25 mouse cellular contexts compared by ENCODE assay signal in the genomic region with DNA sequence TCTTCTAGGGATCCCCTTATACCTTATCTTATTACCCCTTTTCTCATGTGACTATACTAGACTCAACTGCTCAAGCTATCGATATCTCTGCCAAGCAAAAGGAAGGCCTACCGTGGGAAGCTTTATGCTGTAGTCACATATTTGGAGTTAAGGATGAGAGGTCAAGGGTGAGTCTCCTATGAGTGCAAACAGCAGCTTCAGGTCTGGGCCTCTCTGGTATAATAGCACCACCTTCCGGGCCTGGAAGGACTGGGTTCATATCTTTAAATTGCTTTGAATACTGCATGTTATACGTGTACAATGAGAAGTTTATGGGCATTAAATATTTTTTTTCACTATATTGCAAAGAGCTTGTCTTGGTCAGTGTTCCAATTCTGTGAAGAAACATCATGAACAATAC.
DNase-seq lines count a peak whose midpoint lies in the region; ATAC-seq and TF ChIP-seq lines count a peak whose summit lies in the region.
"Had no signal": no experiment of that assay in that cellular context is flagged by ENCODE, and none has a peak within 500 bp of the region (broad histone marks: within the 10 kb centered on the region; RNA-seq: fewer than 3 reads in every experiment).

No protein-coding gene starts in this region.

- ATAC-seq in kidney, postnatal 0 days (replicated peaks; ENCODE audit: low FRiP score, low read depth): no peak
- no peak for ATAC-seq in lung, postnatal 0 days
- ATAC-seq: activated CD4-positive, CD25-positive, alpha-beta regulatory T cell, adult 4 months; CD4-positive, CD25-positive, alpha-beta regulatory T cell, adult 4 months; forebrain, embryonic 13.5 days; forebrain, embryonic 16.5 days had no signal

- no peak for DNase-seq in heart, adult 2 months
- DNase-seq in heart, postnatal 14 days: no peak
- no peak for DNase-seq in kidney, postnatal 0 days (ENCODE audit: low spot score)
- no peak for DNase-seq in kidney, adult 18-20 months
- DNase-seq in lung, postnatal 0 days (ENCODE audit: low spot score): no peak
- no peak for DNase-seq in lung, adult 18-20 months
- no peak for DNase-seq in CH12.LX (ENCODE audit: extremely low read depth)
- DNase-seq in adrenal gland, postnatal 36 days: no peak
- DNase-seq: adrenal gland, adult 8-10 months; adrenal gland, postnatal 25 days; cerebellum, adult 18-20 months; cerebellum, adult 9-10 months; cerebellum, postnatal 14 days; gastrocnemius, postnatal 10 days; gastrocnemius, postnatal 36 days; heart, postnatal 10 days had no signal

- peaks cover 3% of the 10 kb centered on the region; the same call in 1 of the 2 replicates for H3K36me3 ChIP-seq in heart, adult 2 months (ENCODE audit: control insufficient read depth, insufficient read depth, low read length)
- no peaks in the 10 kb centered on the region for H3K36me3 ChIP-seq in kidney, postnatal 0 days (ENCODE audit: insufficient read depth, low read length)
- H3K36me3 ChIP-seq in lung, postnatal 0 days (ENCODE audit: insufficient read depth, low read length): no peaks in the 10 kb centered on the region
- H3K36me3 ChIP-seq in CH12.LX (replicated peaks in 1 of 2; ENCODE audit: control insufficient read depth in 1 of 2, insufficient read depth in 1 of 2, low read length in 1 of 2): no peaks in the 10 kb centered on the region
- H3K36me3 ChIP-seq: forebrain, embryonic 10.5 days; heart, embryonic 12.5 days; heart, embryonic 15.5 days; hindbrain, embryonic 12.5 days; hindbrain, embryonic 15.5 days had no signal

- H3K4me3 ChIP-seq in heart, adult 2 months: no peak overlapping the region
- H3K4me3 ChIP-seq in kidney, postnatal 0 days (replicated peaks; ENCODE audit: low read depth, low read length): no peak overlapping the region
- H3K4me3 ChIP-seq in lung, postnatal 0 days (ENCODE audit: low read depth, low read length): no peak overlapping the region
- no peak overlapping the region for H3K4me3 ChIP-seq in CH12.LX (replicated peaks in 1 of 3; ENCODE audit: low read depth in 2 of 3, low read length in 2 of 3, poor library complexity in 1 of 3)
- H3K4me3 ChIP-seq: forebrain, embryonic 10.5 days; forebrain, embryonic 13.5 days; heart, embryonic 12.5 days; heart, embryonic 15.5 days; hindbrain, embryonic 12.5 days; hindbrain, embryonic 15.5 days had no signal

- H3K4me2 ChIP-seq in kidney, postnatal 0 days (ENCODE audit: low read length): no peak overlapping the region
- no peak overlapping the region for H3K4me2 ChIP-seq in lung, postnatal 0 days (replicated peaks; ENCODE audit: low read depth, low read length)
- H3K4me2 ChIP-seq in CH12.LX (ENCODE audit: insufficient read depth, low read depth, poor library complexity, severe bottlenecking): no peak overlapping the region
- H3K4me2 ChIP-seq: forebrain, embryonic 13.5 days; heart, embryonic 12.5 days; heart, embryonic 15.5 days; hindbrain, embryonic 12.5 days; hindbrain, embryonic 15.5 days had no signal

- H3K27me3 ChIP-seq in heart, adult 2 months (ENCODE audit: control insufficient read depth, insufficient read depth, low read length): no peaks in the 10 kb centered on the region
- H3K27me3 ChIP-seq in kidney, postnatal 0 days (ENCODE audit: insufficient read depth, low read length): no peaks in the 10 kb centered on the region
- H3K27me3 ChIP-seq in lung, postnatal 0 days (replicated peaks; ENCODE audit: insufficient read depth, low read length): no peaks in the 10 kb centered on the region
- no peaks in the 10 kb centered on the region for H3K27me3 ChIP-seq in CH12.LX (replicated peaks)
- H3K27me3 ChIP-seq: forebrain, embryonic 13.5 days; heart, embryonic 12.5 days; heart, embryonic 15.5 days; hindbrain, embryonic 12.5 days; hindbrain, embryonic 15.5 days had no signal

- intact Hi-C loops in heart, adult 2 months (cut with DNase I): loop anchor here (2.0 to 5.0 kb wide), 2 partner anchors 16 to 275 kb away; no protein-coding TSS in a partner anchor
- intact Hi-C loops in heart, postnatal 14 days (cut with DNase I): loop anchor here (5.0 kb wide), 1 partner anchor 275 kb away; no protein-coding TSS in a partner anchor

- H3K9ac ChIP-seq in heart, adult 2 months (ENCODE audit: low read depth, low read length): no peak overlapping the region
- H3K9ac ChIP-seq in kidney, postnatal 0 days (ENCODE audit: low read depth, low read length): no peak overlapping the region
- no peak overlapping the region for H3K9ac ChIP-seq in lung, postnatal 0 days (replicated peaks; ENCODE audit: low read depth)
- no peak overlapping the region for H3K9ac ChIP-seq in CH12.LX (ENCODE audit: insufficient read depth, low read depth)
- H3K9ac ChIP-seq: forebrain, embryonic 13.5 days; heart, embryonic 12.5 days; heart, embryonic 15.5 days; hindbrain, embryonic 12.5 days; hindbrain, embryonic 15.5 days had no signal

- no peaks in the 10 kb centered on the region for H3K79me2 ChIP-seq in heart, adult 2 months (replicated peaks; ENCODE audit: control insufficient read depth, insufficient read depth, low read length)
- H3K79me2 ChIP-seq in CH12.LX (replicated peaks; ENCODE audit: control insufficient read depth, extremely low read depth, insufficient read depth, poor library complexity, severe bottlenecking): no peaks in the 10 kb centered on the region

- dilution Hi-C loops in CH12.LX (cut with MboI; ENCODE audit: extremely low pct_ligation_motif_present, extremely low pct_unique_long_range_greater_than_20kb, low sequenced_read_pairs): no loop called here

- 76% methylated on average over 4 of the region's 4 CpGs for WGBS in heart, adult 2 months
- 80% methylated on average over 4 of the region's 4 CpGs for WGBS in kidney, postnatal 0 days
- WGBS in lung, postnatal 0 days: 61% methylated on average over 4 of the region's 4 CpGs

- TF ChIP-seq RAD21 in CH12.LX (IDR thresholded peaks at IDR 0.05; ENCODE audit: low read depth, low read length): peak; percentile 45

- H3K4me1 ChIP-seq in heart, adult 2 months (ENCODE audit: control insufficient read depth, insufficient read depth, low read length): peaks cover 1% of the 10 kb centered on the region; the same call in 1 of the 2 replicates
- no peaks in the 10 kb centered on the region for H3K4me1 ChIP-seq in kidney, postnatal 0 days (replicated peaks; ENCODE audit: insufficient read depth, low read length)
- H3K4me1 ChIP-seq in lung, postnatal 0 days (ENCODE audit: insufficient read depth, low read depth, low read length): no peaks in the 10 kb centered on the region
- H3K4me1 ChIP-seq in CH12.LX (ENCODE audit: control insufficient read depth in 1 of 2, insufficient read depth in 2 of 2): peaks cover 5 to 7% of the 10 kb centered on the region in 2 experiments; a peak in 3 of 4 replicates
- H3K4me1 ChIP-seq: forebrain, embryonic 10.5 days; forebrain, embryonic 13.5 days; heart, embryonic 12.5 days; heart, embryonic 15.5 days had no signal

- no peak for TF ChIP-seq POLR2A in heart, adult 2 months (IDR thresholded peaks at IDR 0.05; ENCODE audit: insufficient read depth, low read depth, low read length)
- TF ChIP-seq POLR2A in CH12.LX (IDR thresholded peaks at IDR 0.05; ENCODE audit: low read depth, low read length): no peak

- no peaks in the 10 kb centered on the region for H3K9me3 ChIP-seq in kidney, postnatal 0 days (replicated peaks; ENCODE audit: low read length)
- H3K9me3 ChIP-seq in lung, postnatal 0 days (ENCODE audit: low read length): no peaks in the 10 kb centered on the region
- H3K9me3 ChIP-seq in CH12.LX (replicated peaks; ENCODE audit: low read length): no peaks in the 10 kb centered on the region
- H3K9me3 ChIP-seq: forebrain, embryonic 10.5 days; forebrain, embryonic 13.5 days; heart, embryonic 12.5 days; heart, embryonic 15.5 days; hindbrain, embryonic 12.5 days; hindbrain, embryonic 15.5 days had no signal

- in situ Hi-C loops in CH12.LX (cut with MboI; ENCODE audit: low pct_ligation_motif_present, low pct_unique_long_range_greater_than_20kb, low sequenced_read_pairs): loop anchor here (5.0 to 10.0 kb wide), 2 partner anchors 85 to 278 kb away; a partner anchor contains a TSS

- TF ChIP-seq EP300 in heart, adult 2 months (IDR thresholded peaks at IDR 0.05; ENCODE audit: insufficient read depth, low read depth, low read length): no peak
- no peak for TF ChIP-seq EP300 in lung, postnatal 0 days (IDR thresholded peaks at IDR 0.05)
- no peak for TF ChIP-seq EP300 in CH12.LX (IDR thresholded peaks at IDR 0.05; ENCODE audit: low read length)

- no peak overlapping the region for H3K27ac ChIP-seq in heart, adult 2 months
- H3K27ac ChIP-seq in kidney, postnatal 0 days: no peak overlapping the region
- no peak overlapping the region for H3K27ac ChIP-seq in lung, postnatal 0 days (ENCODE audit: low read length)
- no peak overlapping the region for H3K27ac ChIP-seq in CH12.LX (ENCODE audit: insufficient read depth, low read depth)
- H3K27ac ChIP-seq: forebrain, embryonic 10.5 days; forebrain, embryonic 13.5 days; heart, embryonic 15.5 days; hindbrain, embryonic 12.5 days; hindbrain, embryonic 15.5 days had no signal

- TF ChIP-seq CTCF in heart, adult 2 months (IDR thresholded peaks at IDR 0.05): peak; percentile 29; the same call in 1 of the 2 replicates
- TF ChIP-seq CTCF in kidney, postnatal 0 days (IDR thresholded peaks at IDR 0.05; ENCODE audit: low read depth): peak; percentile 8; the same call in 1 of the 2 replicates
- peak; percentile 23 for TF ChIP-seq CTCF in lung, postnatal 0 days (IDR thresholded peaks at IDR 0.05)
- TF ChIP-seq CTCF in CH12.LX (conservative IDR thresholded peaks at IDR 0.05 in 1 of 2, IDR thresholded peaks at IDR 0.05 in 1 of 2; ENCODE audit: low read depth in 2 of 2, low read length in 2 of 2): peak in 1 of 2 experiments; percentile 46; a peak in 2 of 4 replicates

TF ChIP-seq in CH12.LX, 34 proteins besides CTCF, POLR2A, EP300 and RAD21:
- TF ChIP-seq NRF1 (IDR thresholded peaks at IDR 0.05; ENCODE audit: low read depth, low read length) (no peak), ZC3H11A (IDR thresholded peaks at IDR 0.05; ENCODE audit: low read depth, low read length) (no peak), JUND (conservative IDR thresholded peaks at IDR 0.05; ENCODE audit: low read depth, low read length) (no peak), TCF12 (IDR thresholded peaks at IDR 0.05; ENCODE audit: low read depth, low read length) (no peak), SMC3 (IDR thresholded peaks at IDR 0.05; ENCODE audit: low read depth, low read length) (no peak; the same call in 1 of the 2 replicates), ZNF384 (IDR thresholded peaks at IDR 0.05; ENCODE audit: low read depth, low read length) (no peak), SIN3A (IDR thresholded peaks at IDR 0.05; ENCODE audit: low read length) (no peak)
